Mouse (Mus musculus) adrenal gland, adult 8-10 months (tissue): ENCODE data around the gene Qsox1. TPM values are rescaled to one million over a fixed set of nuclear protein-coding genes. Genes with fewer than 3 reads are reported as not detected.

Experiments
- DNase-seq: peaks from one replicate; pipeline ENCODE4 v3.0.0; 2022
- total RNA-seq, 4 experiments: library from RNA; stranded (reverse); gene quantifications; 2 replicates each; pipeline ENCODE4 v1.2.4; 2022

Gene Qsox1
- 10 to 100 TPM; 55.9 to 95.0 (median 70.2) TPM for total RNA-seq

DNA sequence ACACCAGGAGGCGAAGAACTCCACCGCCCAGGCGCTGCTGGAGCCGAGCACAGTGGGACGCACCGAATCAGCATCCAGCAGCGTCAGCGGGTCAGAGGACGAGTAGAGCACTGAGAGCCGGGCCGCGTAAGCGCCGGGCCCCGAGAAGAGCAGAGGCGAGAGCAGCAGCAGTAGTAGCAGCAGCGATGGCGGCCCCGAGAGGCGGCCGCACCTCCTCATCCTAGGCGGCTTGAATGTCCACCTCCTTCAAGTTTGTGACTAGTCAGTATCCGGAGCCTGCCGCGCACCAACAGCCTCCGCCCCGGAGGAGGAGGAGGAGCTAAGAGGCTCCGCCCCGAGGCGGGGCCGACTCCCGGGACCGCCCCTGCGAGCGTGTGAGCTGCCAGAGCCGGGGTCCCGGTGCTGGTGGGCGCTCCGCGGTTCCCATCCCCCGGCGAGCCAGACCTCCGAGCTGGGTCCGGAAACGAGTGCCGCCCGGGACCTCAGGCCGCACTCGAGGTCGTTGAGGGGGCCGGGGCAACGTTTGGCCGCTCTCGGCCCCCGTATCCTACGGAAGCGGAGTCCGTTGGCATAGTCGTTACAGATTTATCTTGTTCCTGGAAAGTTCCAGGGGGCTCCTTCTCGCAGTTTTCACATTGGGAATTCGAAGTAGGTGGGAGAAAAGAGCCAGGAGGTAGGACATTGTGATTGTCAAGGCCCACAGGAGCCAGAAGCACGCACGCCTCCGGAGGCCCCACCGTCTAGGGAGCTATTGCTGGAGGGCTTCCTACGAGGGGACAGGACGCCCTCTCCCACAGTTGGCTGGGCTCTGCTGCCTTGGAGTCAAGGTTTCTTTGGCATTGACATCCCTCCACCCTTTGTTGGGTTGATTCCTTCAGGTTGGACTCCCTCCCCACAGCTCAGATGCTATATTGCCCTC is at the start of gene Qsox1:
Gene Qsox1, minus strand, starts transcription at position 309 of the 919 bp plus-strand sequence.
- DNase-seq: peak; percentile 81

GRCm38 (mm10) chr1:155854926-155855702 is 42.4 kb upstream of the Qsox1 start:
- DNase-seq: no peak

DNA sequence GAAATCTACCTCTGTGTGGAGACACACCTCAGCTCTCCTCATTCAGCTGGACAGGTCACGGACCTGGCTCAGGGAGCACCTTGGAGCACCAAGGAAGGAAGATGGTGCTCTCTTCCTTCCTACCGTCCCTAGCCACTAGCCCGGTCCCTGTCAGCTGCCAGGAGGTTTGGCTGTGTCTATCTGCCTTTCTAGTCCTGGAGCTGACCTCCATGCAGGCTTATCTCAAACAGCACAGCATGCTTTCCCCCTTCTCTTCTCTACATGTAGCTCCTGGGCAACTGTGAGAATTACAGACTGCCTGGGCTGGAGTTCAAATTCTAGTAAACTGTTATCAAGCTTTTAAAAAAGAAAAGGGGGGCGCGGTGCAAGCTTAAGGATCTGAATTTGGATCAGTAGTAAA is 40.3 kb upstream of the Qsox1 start:
- no peak for DNase-seq

- DNase-seq: no peak
These were observed 31.5 kb upstream of the Qsox1 start for GRCm38 (mm10) chr1:155844235-155844634.

GRCm38 (mm10) chr1:155843538-155843937 is 30.8 kb upstream of the Qsox1 start:
- DNase-seq: no peak

DNA sequence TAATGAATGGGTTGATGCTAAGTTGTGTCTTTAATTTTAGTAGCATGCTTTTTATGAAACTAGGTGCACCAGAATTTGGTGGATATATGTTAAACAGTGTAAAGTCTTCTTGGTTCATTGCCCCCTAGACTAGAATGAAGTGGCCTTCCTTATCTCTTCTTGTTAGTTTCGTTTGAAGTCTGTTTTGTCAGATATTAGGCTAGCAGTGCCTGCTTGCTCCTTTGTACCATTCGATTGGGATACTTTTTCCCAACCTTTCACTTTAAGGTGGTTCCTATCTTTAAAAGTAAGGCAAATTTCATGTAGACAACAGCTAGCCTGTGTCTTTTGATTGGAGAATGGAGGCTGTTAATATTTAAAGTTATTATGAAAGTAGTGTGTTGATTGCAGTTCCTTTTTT is 23.0 kb upstream of the Qsox1 start:
- DNase-seq: no peak

GRCm38 (mm10) chr1:155833610-155834009 is 20.9 kb upstream of the Qsox1 start:
- DNase-seq: no peak

DNA sequence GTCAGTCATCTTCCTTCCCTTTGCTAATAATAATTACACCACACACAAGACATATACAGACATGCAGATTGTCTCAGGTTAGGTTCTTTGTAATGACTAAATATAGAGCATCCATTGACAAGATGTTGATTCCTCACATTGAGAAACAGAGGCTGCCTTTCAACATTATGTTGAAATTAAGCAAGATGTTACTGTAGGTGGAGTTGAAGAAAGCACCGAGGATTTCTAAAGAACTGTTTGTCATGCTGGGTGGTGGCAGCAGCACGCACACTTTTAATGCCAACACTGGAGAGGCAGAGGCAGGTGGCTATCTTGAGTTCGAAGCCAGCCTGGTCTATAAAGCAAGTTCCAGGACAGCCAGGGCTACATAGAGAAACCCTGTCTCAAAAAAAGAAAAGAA is 19.3 kb upstream of the Qsox1 start:
- DNase-seq: no peak

GRCm38 (mm10) chr1:155830861-155831260 is 18.2 kb upstream of the Qsox1 start:
- peak; percentile 24 for DNase-seq

DNA sequence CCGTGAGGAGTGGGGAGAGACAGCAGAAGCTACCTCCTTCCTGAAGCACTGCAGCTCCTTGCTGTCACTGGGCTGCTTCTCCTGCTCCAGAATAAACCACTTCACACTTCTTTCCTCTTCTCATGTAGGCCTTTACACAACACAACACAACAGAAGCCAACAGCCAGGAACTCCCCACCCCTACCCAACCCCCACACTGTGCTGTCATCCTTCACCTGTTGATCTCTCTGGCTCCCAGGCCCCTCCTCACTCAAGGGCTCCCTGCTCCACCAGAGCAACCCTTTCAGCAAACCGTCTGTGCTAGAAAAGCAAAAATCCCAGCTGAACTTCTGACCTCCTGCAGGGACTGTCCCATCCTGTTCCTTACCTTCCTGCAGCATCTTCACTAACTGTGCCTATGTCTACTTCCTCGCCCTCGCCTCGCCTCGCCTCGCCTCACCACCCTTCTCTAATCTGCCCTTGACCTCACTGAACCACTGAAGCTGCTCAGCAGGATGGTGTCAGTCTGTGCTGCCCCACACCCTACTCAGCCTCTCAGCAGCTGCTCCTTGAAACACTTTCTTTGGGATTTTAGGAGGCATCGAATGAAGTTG is 15.1 kb upstream of the Qsox1 start:
- DNase-seq: no peak

- no peak for DNase-seq
These were observed 14.2 kb upstream of the Qsox1 start for GRCm38 (mm10) chr1:155826803-155827395.

DNA sequence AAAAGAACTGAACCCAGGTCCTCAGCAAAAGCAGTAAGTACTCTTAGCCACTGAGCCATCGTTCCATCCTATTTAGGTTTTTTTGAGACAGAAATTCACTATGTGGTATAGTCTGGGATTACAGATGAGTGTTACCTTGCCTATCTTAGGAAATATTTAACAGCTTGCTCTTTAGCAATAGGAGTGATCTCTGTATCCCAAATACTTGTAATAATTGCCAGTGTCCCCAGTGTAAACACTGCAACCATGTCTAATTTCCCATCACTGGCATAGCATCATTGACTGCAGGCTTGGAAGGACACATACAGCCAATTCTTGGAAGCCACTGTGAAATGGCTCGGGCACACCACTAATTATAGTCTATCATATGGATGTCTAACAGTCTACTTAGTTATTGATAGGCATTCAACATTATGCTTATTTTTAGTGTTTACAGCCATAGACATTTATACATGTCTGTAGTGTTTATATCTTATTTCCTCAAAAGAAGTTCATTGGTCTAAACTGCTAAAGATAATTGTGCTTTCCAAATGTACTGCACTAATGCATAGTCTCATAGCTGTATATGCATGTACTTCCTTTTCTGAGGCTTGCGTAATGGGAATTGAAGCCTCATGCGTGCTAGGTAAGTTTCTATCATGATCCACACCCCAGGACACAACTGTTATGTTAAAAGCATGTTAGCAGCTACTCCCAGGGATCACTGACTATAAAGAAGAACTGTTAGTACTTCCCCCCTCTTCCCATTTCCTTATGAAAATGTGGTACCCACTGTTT is 13.4 kb upstream of the Qsox1 start:
- DNase-seq: no peak

- no peak for DNase-seq
These were observed 8.0 kb upstream of the Qsox1 start for GRCm38 (mm10) chr1:155820646-155821045.

GRCm38 (mm10) chr1:155816167-155816566 is 3.5 kb upstream of the Qsox1 start:
- DNase-seq: no peak

GRCm38 (mm10) chr1:155811995-155812580 is 601 bp downstream of the Qsox1 start:
- no peak for DNase-seq

- no peak for DNase-seq
These were observed 2.1 kb downstream of the Qsox1 start for GRCm38 (mm10) chr1:155810616-155811015.

GRCm38 (mm10) chr1:155809706-155810442 is 2.8 kb downstream of the Qsox1 start:
- DNase-seq: no peak

DNA sequence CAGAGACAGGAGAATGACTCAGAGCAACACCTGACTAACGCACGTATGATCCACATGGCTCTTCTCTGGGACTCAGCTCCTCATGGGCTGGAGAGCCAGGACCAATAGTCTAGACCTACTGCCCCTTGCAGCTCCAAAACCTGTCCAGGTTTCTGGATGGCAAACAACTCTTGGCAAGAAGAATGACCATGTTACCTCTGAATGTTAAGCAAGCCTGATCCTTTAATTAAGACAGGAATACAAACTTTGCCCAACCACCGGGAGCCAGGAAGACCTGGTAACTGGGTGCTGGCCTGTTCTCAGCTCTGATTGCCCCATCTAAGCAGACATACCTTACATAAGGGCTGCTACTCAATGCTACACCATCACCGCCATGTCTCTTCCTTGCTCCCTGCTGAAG is 4.4 kb downstream of the Qsox1 start:
- no peak for DNase-seq

GRCm38 (mm10) chr1:155805607-155806006 is 7.1 kb downstream of the Qsox1 start:
- DNase-seq: peak; percentile 33
